Comparison of ENCODE assay signal across 8 mouse cellular contexts in genomic region chr9:87419376-87419775, GRCm38 (mm10).
DNase-seq lines count a peak whose midpoint lies in the region; ATAC-seq lines count a peak whose summit lies in the region.

No protein-coding gene starts in this region.

- 12% methylated on average over 12 of the region's 12 CpGs for WGBS in hindbrain, embryonic 11.5 days

- H3K4me1 ChIP-seq in hindbrain, embryonic 11.5 days (replicated peaks; ENCODE audit: control insufficient read depth, insufficient read depth, low read length) = no peaks in the 10 kb centered on the region

- no peaks in the 10 kb centered on the region for H3K36me3 ChIP-seq in hindbrain, embryonic 11.5 days (ENCODE audit: control insufficient read depth, insufficient read depth, low read length)

- H3K9ac ChIP-seq in hindbrain, embryonic 11.5 days (ENCODE audit: low read depth, low read length) = no peak overlapping the region

- H3K27ac ChIP-seq in hindbrain, embryonic 11.5 days (ENCODE audit: low read depth, low read length) = no peak overlapping the region

- no peaks in the 10 kb centered on the region for H3K27me3 ChIP-seq in hindbrain, embryonic 11.5 days (ENCODE audit: control insufficient read depth, insufficient read depth, low read length)

- H3K9me3 ChIP-seq in hindbrain, embryonic 11.5 days (ENCODE audit: control insufficient read depth, low read length) = no peaks in the 10 kb centered on the region

- H3K4me3 ChIP-seq in hindbrain, embryonic 11.5 days (ENCODE audit: low read depth, low read length) = no peak overlapping the region

- peak; percentile 39 for DNase-seq in gastrocnemius, postnatal 14 days
- DNase-seq in gastrocnemius, adult 8-10 months (ENCODE audit: low spot score in 2 of 2) = no peak
- peak; percentile 46 for DNase-seq in ES-CJ7 (ENCODE audit: low read depth, low spot score)
- peak; percentile 62 for DNase-seq in embryo, embryonic 9.5 days (ENCODE audit: extremely low spot score)
- peak; percentile 75 for DNase-seq in hindbrain, embryonic 11.5 days (ENCODE audit: low spot score)
- DNase-seq in left cerebral cortex, postnatal 25 days (ENCODE audit: low spot score in 2 of 2) = peak; percentile 67 to 77
- peak; percentile 79 for DNase-seq in retina, embryonic 14.5 days (ENCODE audit: low spot score)
- no peak for DNase-seq in thymus, postnatal 25 days

- ATAC-seq in hindbrain, embryonic 11.5 days (ENCODE audit: low FRiP score) = peak; percentile 38; the same call in 1 of the 2 replicates

- no peak overlapping the region for H3K4me2 ChIP-seq in hindbrain, embryonic 11.5 days (replicated peaks; ENCODE audit: low read depth, low read length)

- intact Hi-C loops in gastrocnemius, postnatal 14 days (cut with DNase I; ENCODE audit: low total_unique reads) = no loop called here
- intact Hi-C loops in left cerebral cortex, postnatal 25 days (cut with DNase I) = loop anchor here (2.0 kb wide), 2 partner anchors 321 to 803 kb away; no protein-coding TSS in a partner anchor

Comparison
In these comparisons a context has a peak if more than half of its experiments do, and no peak if none do; other contexts are left out.
1. DNase-seq: peak in gastrocnemius, postnatal 14 days (single experiment), ES-CJ7 (single experiment), embryo, embryonic 9.5 days (single experiment), hindbrain, embryonic 11.5 days (single experiment), left cerebral cortex, postnatal 25 days (2 of 2) and retina, embryonic 14.5 days (single experiment); none in gastrocnemius, adult 8-10 months (0 of 2) and thymus, postnatal 25 days (single experiment).